Mouse (Mus musculus): ENCODE measurements around the gene Itpr1.

The Itpr1 gene

GRCm38 (mm10) chr6:108447179-108447845, 234.4 kb downstream of the Itpr1 start:
- peak; percentile 72 for DNase-seq

GRCm38 (mm10) chr6:108448016-108448735, 235.3 kb downstream of the Itpr1 start:
- peak; percentile 32 for DNase-seq

GRCm38 (mm10) chr6:108448864-108449263, 236.0 kb downstream of the Itpr1 start:
- DNase-seq: no peak

- peak; percentile 67 for DNase-seq
Measured at GRCm38 (mm10) chr6:108451536-108451935, 238.6 kb downstream of the Itpr1 start.

- DNase-seq: no peak
Measured at GRCm38 (mm10) chr6:108453618-108454017, 240.7 kb downstream of the Itpr1 start.

GRCm38 (mm10) chr6:108454061-108454891, 241.4 kb downstream of the Itpr1 start:
- DNase-seq: peak; percentile 86

- DNase-seq: no peak
Measured at GRCm38 (mm10) chr6:108454979-108455836, 242.3 kb downstream of the Itpr1 start.

- peak; percentile 91 for DNase-seq
Measured at GRCm38 (mm10) chr6:108456231-108457062, 243.6 kb downstream of the Itpr1 start.

- peak; percentile 58 for DNase-seq
Measured at GRCm38 (mm10) chr6:108457063-108457405, 244.1 kb downstream of the Itpr1 start.

- DNase-seq: no peak
Measured at GRCm38 (mm10) chr6:108457516-108458181, 244.8 kb downstream of the Itpr1 start.

- no peak for DNase-seq
Measured at GRCm38 (mm10) chr6:108458182-108458571, 245.3 kb downstream of the Itpr1 start.

GRCm38 (mm10) chr6:108458826-108459225, 245.9 kb downstream of the Itpr1 start:
- DNase-seq: no peak

- no peak for DNase-seq
Measured at GRCm38 (mm10) chr6:108464308-108464979, 251.5 kb downstream of the Itpr1 start.

GRCm38 (mm10) chr6:108465159-108465558, 252.3 kb downstream of the Itpr1 start:
- DNase-seq: no peak

- no peak for DNase-seq
Measured at GRCm38 (mm10) chr6:108466061-108466531, 253.2 kb downstream of the Itpr1 start.

- DNase-seq: no peak
Measured at GRCm38 (mm10) chr6:108467597-108467996, 254.7 kb downstream of the Itpr1 start.

- no peak for DNase-seq
Measured at GRCm38 (mm10) chr6:108468226-108468825, 255.4 kb downstream of the Itpr1 start.

GRCm38 (mm10) chr6:108471878-108472277, 259.0 kb downstream of the Itpr1 start:
- DNase-seq: no peak

GRCm38 (mm10) chr6:108472748-108473147, 259.9 kb downstream of the Itpr1 start:
- DNase-seq: no peak

GRCm38 (mm10) chr6:108476797-108477235, 263.9 kb downstream of the Itpr1 start:
- DNase-seq: no peak

All from right cerebral cortex, adult 18-20 months (tissue).